Mouse (Mus musculus): ENCODE data around the gene Ddc. TPM values are rescaled to one million over a fixed set of nuclear protein-coding genes. Genes with fewer than 3 reads are reported as not detected.

Ddc gene
- total and polyA plus RNA-seq, 3 experiments: 0.07 to 0.08 TPM; not detected in 1

DNA sequence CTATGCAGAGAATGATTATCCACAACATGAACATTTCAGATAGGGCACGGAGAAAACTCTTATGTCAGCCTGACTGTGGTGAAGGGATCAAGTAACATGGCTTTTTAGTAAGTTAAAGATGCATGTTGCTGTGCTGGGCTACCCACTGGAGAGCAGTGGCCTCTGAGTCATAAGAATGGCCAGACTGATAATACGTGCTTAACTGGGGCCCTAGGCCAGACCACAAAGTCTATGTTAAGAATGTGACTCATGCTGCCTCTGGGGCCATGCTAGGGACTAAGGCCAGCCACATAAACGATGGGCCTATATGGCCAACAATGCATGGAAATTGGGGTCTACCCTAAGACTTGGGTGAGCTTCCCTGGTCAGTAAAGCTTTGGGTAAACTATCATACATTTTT, 41.7 kb upstream of the Ddc start:
- Histone ChIP-seq H3K4me3 (ENCODE audit: control insufficient read depth in 1 of 2, insufficient read depth in 1 of 2, low read depth in 2 of 2, low read length in 2 of 2) (no peak overlapping the region), H3K36me3 (ENCODE audit: control insufficient read depth in 1 of 2, insufficient read depth in 2 of 2, low read length in 2 of 2) (no peaks in the 10 kb centered on the region), H3K27me3 (ENCODE audit: control insufficient read depth in 1 of 2, insufficient read depth in 2 of 2, low read length in 2 of 2) (peaks cover 1 to 3% of the 10 kb centered on the region in 2 experiments; a peak in 3 of 4 replicates), H3K4me1 (ENCODE audit: control insufficient read depth in 1 of 2, insufficient read depth in 2 of 2, low read length in 2 of 2) (peaks cover 0 to 3% of the 10 kb centered on the region in 2 experiments; a peak in 1 of 4 replicates), H3K79me2 (ENCODE audit: control insufficient read depth, insufficient read depth, low read length, poor library complexity) (no peaks in the 10 kb centered on the region), H3K9ac (ENCODE audit: control insufficient read depth, low read depth, low read length, poor library complexity, severe bottlenecking) (no peak overlapping the region), H3K9me3 (replicated peaks; ENCODE audit: insufficient read depth, low read length) (no peaks in the 10 kb centered on the region), H3K27ac (ENCODE audit: control insufficient read depth, low read depth, low read length) (no peak overlapping the region)
- TF ChIP-seq MYC (IDR thresholded peaks at IDR 0.05; ENCODE audit: low read depth, low read length): no peak
- TF ChIP-seq ZKSCAN1 (IDR thresholded peaks at IDR 0.05; ENCODE audit: low read depth, low read length): no peak
- TF ChIP-seq NRF1 (IDR thresholded peaks at IDR 0.05; ENCODE audit: insufficient read depth, low read depth, low read length, poor library complexity, severe bottlenecking): no peak
- peak; percentile 29 to 42; a peak in 3 of 4 replicates for TF ChIP-seq EP300 (IDR thresholded peaks at IDR 0.05; ENCODE audit: low read depth in 1 of 2, low read length in 2 of 2)
- no peak for TF ChIP-seq MYB (IDR thresholded peaks at IDR 0.05; ENCODE audit: low read depth, low read length)
- TF ChIP-seq ZNF384 (IDR thresholded peaks at IDR 0.05; ENCODE audit: low read depth, low read length): no peak
- no peak for TF ChIP-seq BHLHE40 (IDR thresholded peaks at IDR 0.05; ENCODE audit: borderline replicate concordance, low read depth, low read length)
- no peak for TF ChIP-seq MAFK (IDR thresholded peaks at IDR 0.05; ENCODE audit: borderline replicate concordance, low read depth, low read length)
- TF ChIP-seq ETS1 (IDR thresholded peaks at IDR 0.05; ENCODE audit: low read depth, low read length): no peak
- peak; percentile 32; the same call in 1 of the 2 replicates for TF ChIP-seq GATA1 (IDR thresholded peaks at IDR 0.05; ENCODE audit: low read depth, low read length)
- DNase-seq (ENCODE audit: low read depth, low spot score): peak; percentile 52

- Histone ChIP-seq H3K27me3 (ENCODE audit: control insufficient read depth in 1 of 2, insufficient read depth in 2 of 2, low read length in 2 of 2) (peaks cover 1 to 3% of the 10 kb centered on the region in 2 experiments; a peak in 3 of 4 replicates), H3K36me3 (ENCODE audit: control insufficient read depth in 1 of 2, insufficient read depth in 2 of 2, low read length in 2 of 2) (no peaks in the 10 kb centered on the region)
Measured at GRCm38 (mm10) chr11:11938591-11938990, 40.6 kb upstream of the Ddc start.

More at GRCm38 (mm10) chr11:11938591-11938990, 40.6 kb upstream of the Ddc start:
- no peak overlapping the region for H3K4me3 ChIP-seq (ENCODE audit: control insufficient read depth in 1 of 2, insufficient read depth in 1 of 2, low read depth in 2 of 2, low read length in 2 of 2)
- no peak overlapping the region for H3K9ac ChIP-seq (ENCODE audit: control insufficient read depth, low read depth, low read length, poor library complexity, severe bottlenecking)
- no peaks in the 10 kb centered on the region for H3K79me2 ChIP-seq (ENCODE audit: control insufficient read depth, insufficient read depth, low read length, poor library complexity)
- TF ChIP-seq ZKSCAN1 (IDR thresholded peaks at IDR 0.05; ENCODE audit: low read depth, low read length) (no peak), CHD1 (IDR thresholded peaks at IDR 0.05; ENCODE audit: low read depth, low read length) (no peak), ELF1 (IDR thresholded peaks at IDR 0.05; ENCODE audit: low read depth, low read length) (no peak), EP300 (IDR thresholded peaks at IDR 0.05; ENCODE audit: low read depth in 1 of 2, low read length in 2 of 2) (no peak), SMC3 (IDR thresholded peaks at IDR 0.05; ENCODE audit: low read depth, low read length) (no peak), MYC (IDR thresholded peaks at IDR 0.05; ENCODE audit: low read depth, low read length) (no peak), USF2 (IDR thresholded peaks at IDR 0.05; ENCODE audit: borderline replicate concordance in 1 of 2, insufficient read depth in 1 of 2, low read depth in 1 of 2, low read length in 2 of 2) (no peak), ZC3H11A (IDR thresholded peaks at IDR 0.05; ENCODE audit: low read depth, low read length) (no peak), MEF2A (IDR thresholded peaks at IDR 0.05; ENCODE audit: extremely low read depth, insufficient replicate concordance, low read depth, low read length, poor library complexity, severe bottlenecking) (no peak), BHLHE40 (IDR thresholded peaks at IDR 0.05; ENCODE audit: borderline replicate concordance, low read depth, low read length) (no peak), TAL1 (IDR thresholded peaks at IDR 0.05; ENCODE audit: low read length) (no peak), GABPA (IDR thresholded peaks at IDR 0.05; ENCODE audit: low read depth, low read length) (no peak), MYB (IDR thresholded peaks at IDR 0.05; ENCODE audit: low read depth, low read length) (no peak), TBP (IDR thresholded peaks at IDR 0.05; ENCODE audit: low read depth, low read length) (no peak), POLR2AphosphoS2 (IDR thresholded peaks at IDR 0.05; ENCODE audit: low read length) (no peak), POLR2AphosphoS5 (IDR thresholded peaks at IDR 0.05; ENCODE audit: borderline replicate concordance, low read depth, low read length) (no peak), CTCF (IDR thresholded peaks at IDR 0.05 in 2 of 3, conservative IDR thresholded peaks at IDR 0.05 in 1 of 3; ENCODE audit: control insufficient read depth in 1 of 3, insufficient read depth in 1 of 3, low read depth in 2 of 3, low read length in 3 of 3, poor library complexity in 1 of 3, severe bottlenecking in 1 of 3) (no peak)
- peaks cover 0 to 3% of the 10 kb centered on the region in 2 experiments; a peak in 1 of 4 replicates for H3K4me1 ChIP-seq (ENCODE audit: control insufficient read depth in 1 of 2, insufficient read depth in 2 of 2, low read length in 2 of 2)
- no peak overlapping the region for H3K27ac ChIP-seq (ENCODE audit: control insufficient read depth, low read depth, low read length)
- no peaks in the 10 kb centered on the region for H3K9me3 ChIP-seq (replicated peaks; ENCODE audit: insufficient read depth, low read length)
- no peak for DNase-seq (ENCODE audit: low read depth, low spot score)

All from MEL (cell line).